Mouse (Mus musculus) mesoderm, embryonic 11.5 days (tissue): ENCODE results near the gene Nanp.

Experiments
- DNase-seq: peaks from one replicate; pipeline ENCODE4 v3.0.0-alpha.2; 2012; ENCODE audit warnings: low read depth, low spot score

Gene Nanp

GRCm38 (mm10) chr2:151039232-151039695 is at the start of gene Nanp, which contains the start of gene Ninl:
Nanp (minus strand) TSS chr2:151039398.
Ninl (minus strand) TSS chr2:151039382.
- DNase-seq = peak; percentile 98

- no peak for DNase-seq
Observed at GRCm38 (mm10) chr2:151056637-151057036, 17.4 kb upstream of the Nanp start.

- no peak for DNase-seq
Observed at GRCm38 (mm10) chr2:151040411-151040810, 1.2 kb upstream of the Nanp start.

GRCm38 (mm10) chr2:151039726-151040125 is 528 bp upstream of the Nanp start:
- DNase-seq = no peak

GRCm38 (mm10) chr2:151038811-151039222 is 381 bp downstream of the Nanp start:
- DNase-seq = peak; percentile 40

- peak; percentile 4 for DNase-seq
Observed at GRCm38 (mm10) chr2:151037876-151038552, 1.2 kb downstream of the Nanp start.

- DNase-seq = no peak
Observed at GRCm38 (mm10) chr2:151037292-151037691, 1.9 kb downstream of the Nanp start.

- no peak for DNase-seq
Observed at GRCm38 (mm10) chr2:151036721-151037120, 2.5 kb downstream of the Nanp start.

GRCm38 (mm10) chr2:151034435-151034834 is 4.8 kb downstream of the Nanp start:
- no peak for DNase-seq

- DNase-seq = no peak
Observed at GRCm38 (mm10) chr2:151021158-151021557, 18.0 kb downstream of the Nanp start.

GRCm38 (mm10) chr2:151015316-151015715 is 23.9 kb downstream of the Nanp start:
- DNase-seq = no peak

GRCm38 (mm10) chr2:151011273-151011672 is 27.9 kb downstream of the Nanp start:
- DNase-seq = no peak

GRCm38 (mm10) chr2:151009515-151010085 is 29.6 kb downstream of the Nanp start:
- DNase-seq = no peak

- peak; percentile 77 for DNase-seq
Observed at GRCm38 (mm10) chr2:151008939-151009509, 30.2 kb downstream of the Nanp start.

- peak; percentile 39 for DNase-seq
Observed at GRCm38 (mm10) chr2:151008517-151008932, 30.7 kb downstream of the Nanp start.

GRCm38 (mm10) chr2:151008006-151008405 is 31.2 kb downstream of the Nanp start:
- DNase-seq = no peak

GRCm38 (mm10) chr2:151006281-151006945 is 32.8 kb downstream of the Nanp start:
- no peak for DNase-seq

GRCm38 (mm10) chr2:151004390-151004789 is 34.8 kb downstream of the Nanp start:
- no peak for DNase-seq

GRCm38 (mm10) chr2:151003796-151004195 is 35.4 kb downstream of the Nanp start:
- DNase-seq = no peak

- no peak for DNase-seq
Observed at GRCm38 (mm10) chr2:151001619-151002175, 37.5 kb downstream of the Nanp start.

- DNase-seq = peak; percentile 72
Observed at GRCm38 (mm10) chr2:151000402-151001178, 38.6 kb downstream of the Nanp start.
